Mouse (Mus musculus): ENCODE data around the gene Sf3a1. TPM values are rescaled to one million over a fixed set of nuclear protein-coding genes. Genes with fewer than 3 reads are reported as not detected.
"Not testable (repeated sequence)": the region's sequence is repeated elsewhere in the genome, so short reads cannot be mapped to it uniquely, and the experiment has no call there.

Gene Sf3a1
- 40.5 and 41.4 TPM in 2 replicates for polyA plus RNA-seq (2015; fragmentation: Nextera tagmentation; extraction: Ambion mirVana)

DNA sequence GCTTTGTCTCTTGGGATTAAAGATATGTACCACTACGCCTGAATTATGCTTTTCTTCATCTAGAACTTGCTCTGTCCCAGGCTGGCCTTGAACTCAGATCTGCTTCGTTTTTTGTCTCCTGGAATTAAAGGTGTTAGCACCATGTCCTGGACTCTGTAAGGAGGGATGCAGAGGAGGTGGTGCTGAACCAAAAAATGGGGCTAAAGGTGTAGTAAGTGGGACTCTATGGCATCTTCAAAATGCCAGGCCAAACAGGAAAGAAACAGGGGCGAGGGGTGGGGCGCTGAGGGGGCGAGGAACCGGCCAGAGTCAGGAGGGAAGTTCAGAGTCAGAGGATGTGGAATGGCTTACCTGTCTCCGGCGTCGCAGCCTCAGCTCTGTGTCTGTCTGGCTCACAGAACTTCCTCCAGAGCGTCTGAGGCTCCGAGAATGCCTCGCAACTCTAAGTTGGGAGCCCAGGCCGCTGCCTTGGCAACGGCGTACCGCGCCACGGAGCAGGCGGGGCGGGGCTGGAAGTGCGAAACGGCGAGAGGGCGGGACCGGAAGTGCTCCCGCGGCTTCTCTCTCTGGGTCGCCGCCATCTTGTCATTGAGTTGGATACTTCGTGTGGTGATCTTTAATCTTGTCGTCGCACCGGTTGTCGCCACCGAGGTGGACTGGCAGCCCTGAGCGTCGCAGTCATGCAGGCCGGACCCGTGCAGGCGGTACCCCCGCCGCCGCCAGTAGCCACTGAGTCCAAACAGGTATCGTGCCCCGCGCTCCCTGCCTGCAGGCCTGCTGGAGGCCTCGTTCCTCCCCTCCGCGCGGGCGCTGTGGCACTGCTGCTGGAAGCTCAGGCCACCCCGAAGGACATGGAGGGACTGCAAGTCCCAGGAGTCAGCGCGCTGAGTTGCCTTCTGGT is at the start of gene Sf3a1, which contains the start of gene Ccdc157:
TSS of gene Sf3a1 (plus strand) at position 543 of the 901 bp plus-strand sequence.
TSS of gene Ccdc157 (minus strand) at position 486 of the 901 bp plus-strand sequence.
- peak within 1 kb of the TSS; percentile 61 for H3K4me3 ChIP-seq (replicated peaks; ENCODE audit: low read length)
- H3K4me1 ChIP-seq (ENCODE audit: control insufficient read depth, insufficient read depth, low read length): peaks cover 19% of the 10 kb centered on the region
- 2% methylated on average over 54 of the region's 54 CpGs for WGBS
- H3K27ac ChIP-seq (ENCODE audit: low read length): peak within 1 kb of the TSS; percentile 89
- H3K27me3 ChIP-seq (ENCODE audit: control insufficient read depth, insufficient read depth, low read length): no peaks in the 10 kb centered on the region
- peak; percentile 96 for ATAC-seq (ENCODE audit: insufficient read depth, low FRiP score)
- peak within 1 kb of the TSS; percentile 88 for H3K9ac ChIP-seq (ENCODE audit: low read length)
- H3K9me3 ChIP-seq (replicated peaks; ENCODE audit: control insufficient read depth, low read length): no peaks in the 10 kb centered on the region
- H3K36me3 ChIP-seq (ENCODE audit: control insufficient read depth, insufficient read depth, low read length): peaks cover 9% of the 10 kb centered on the region; the same call in 1 of the 2 replicates
- peak within 1 kb of the TSS; percentile 94 for H3K4me2 ChIP-seq (ENCODE audit: low read depth, low read length)

DNA sequence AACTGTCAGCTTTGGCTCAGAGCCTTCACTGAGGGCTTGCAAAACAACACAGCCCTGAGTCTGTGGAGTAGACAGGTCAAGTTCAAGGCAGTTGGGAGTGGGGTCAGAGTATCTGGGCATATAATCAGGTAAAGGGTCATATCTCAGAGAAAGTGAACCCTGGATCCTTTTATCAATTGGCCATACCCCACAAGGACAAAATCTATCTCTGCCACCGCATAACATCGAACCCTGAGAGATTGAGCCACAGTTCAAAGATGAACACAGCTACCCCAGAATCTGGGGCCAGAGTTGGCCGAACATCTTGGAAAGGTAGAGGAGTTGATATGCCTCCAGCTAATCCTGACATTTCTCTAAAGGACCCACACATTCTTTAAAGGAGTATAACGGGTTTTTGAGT is 48.1 kb upstream of the Sf3a1 start:
- Histone ChIP-seq H3K4me3 (replicated peaks; ENCODE audit: low read length) (no peak overlapping the region), H3K9ac (ENCODE audit: low read length) (no peak overlapping the region), H3K27ac (ENCODE audit: low read length) (no peak overlapping the region), H3K27me3 (ENCODE audit: control insufficient read depth, insufficient read depth, low read length) (no peaks in the 10 kb centered on the region), H3K9me3 (replicated peaks; ENCODE audit: control insufficient read depth, low read length) (no peaks in the 10 kb centered on the region), H3K4me1 (ENCODE audit: control insufficient read depth, insufficient read depth, low read length) (no peaks in the 10 kb centered on the region), H3K4me2 (ENCODE audit: low read depth, low read length) (no peak overlapping the region), H3K36me3 (ENCODE audit: control insufficient read depth, insufficient read depth, low read length) (no peaks in the 10 kb centered on the region)
- WGBS: 90% methylated on average over 4 of the region's 4 CpGs
- ATAC-seq (ENCODE audit: insufficient read depth, low FRiP score): no peak

DNA sequence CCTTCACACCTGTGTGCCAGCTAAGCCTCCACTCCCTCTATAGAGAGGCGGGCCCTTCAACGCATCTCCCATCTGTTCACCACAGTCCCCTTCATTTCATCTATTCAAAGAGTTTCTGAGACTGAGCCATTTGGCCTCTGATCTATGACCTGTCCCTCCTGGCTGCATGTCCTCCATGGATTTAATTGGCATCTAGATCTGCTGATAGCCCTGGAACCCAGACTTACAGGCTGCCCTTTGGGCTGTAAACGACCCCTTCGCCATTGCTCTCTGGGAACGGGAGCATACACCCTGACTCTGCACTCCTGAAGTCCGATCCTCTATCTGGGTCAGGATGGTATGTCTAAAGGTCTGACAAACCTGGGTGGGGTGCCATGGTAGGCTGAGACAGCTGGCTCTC is 47.3 kb upstream of the Sf3a1 start:
- Histone ChIP-seq H3K4me3 (replicated peaks; ENCODE audit: low read length) (no peak overlapping the region), H3K9ac (ENCODE audit: low read length) (no peak overlapping the region), H3K27ac (ENCODE audit: low read length) (no peak overlapping the region), H3K9me3 (replicated peaks; ENCODE audit: control insufficient read depth, low read length) (no peaks in the 10 kb centered on the region), H3K4me2 (ENCODE audit: low read depth, low read length) (no peak overlapping the region), H3K4me1 (ENCODE audit: control insufficient read depth, insufficient read depth, low read length) (0 out of 2 replicates have a peak, but pooled peaks cover 6% of the 10 kb centered on the region), H3K27me3 (ENCODE audit: control insufficient read depth, insufficient read depth, low read length) (no peaks in the 10 kb centered on the region), H3K36me3 (ENCODE audit: control insufficient read depth, insufficient read depth, low read length) (no peaks in the 10 kb centered on the region)
- 81% methylated on average over 6 of the region's 6 CpGs for WGBS
- ATAC-seq (ENCODE audit: insufficient read depth, low FRiP score): no peak

DNA sequence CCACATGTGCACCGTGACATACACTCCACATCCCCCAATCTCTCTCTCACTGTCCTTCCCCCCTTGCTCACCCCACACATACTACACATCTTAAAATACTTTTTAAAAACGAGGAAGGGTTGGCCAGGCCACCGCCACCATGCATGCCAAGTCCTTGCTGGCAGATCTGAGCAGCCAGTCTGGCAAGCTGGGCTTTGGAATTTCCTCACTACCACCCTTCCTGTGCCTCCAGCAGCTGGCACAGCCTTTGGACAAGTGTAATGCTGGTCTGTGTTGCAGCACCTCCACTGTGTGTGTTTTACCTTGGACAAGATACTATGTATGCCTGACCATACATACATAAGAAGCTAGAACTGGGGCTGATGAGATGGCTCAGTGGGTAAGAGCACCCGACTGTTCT is 46.7 kb upstream of the Sf3a1 start:
- no peaks in the 10 kb centered on the region for H3K9me3 ChIP-seq (replicated peaks; ENCODE audit: control insufficient read depth, low read length)
- H3K27ac ChIP-seq (ENCODE audit: low read length): no peak overlapping the region
- H3K36me3 ChIP-seq (ENCODE audit: control insufficient read depth, insufficient read depth, low read length): no peaks in the 10 kb centered on the region
- H3K4me1 ChIP-seq (ENCODE audit: control insufficient read depth, insufficient read depth, low read length): 0 out of 2 replicates have a peak, but pooled peaks cover 10% of the 10 kb centered on the region
- H3K9ac ChIP-seq (ENCODE audit: low read length): no peak overlapping the region
- no peak overlapping the region for H3K4me2 ChIP-seq (ENCODE audit: low read depth, low read length)
- H3K27me3 ChIP-seq (ENCODE audit: control insufficient read depth, insufficient read depth, low read length): no peaks in the 10 kb centered on the region
- no peak overlapping the region for H3K4me3 ChIP-seq (replicated peaks; ENCODE audit: low read length)
- WGBS: 91% methylated on average over 4 of the region's 4 CpGs
- ATAC-seq (ENCODE audit: insufficient read depth, low FRiP score): no peak

DNA sequence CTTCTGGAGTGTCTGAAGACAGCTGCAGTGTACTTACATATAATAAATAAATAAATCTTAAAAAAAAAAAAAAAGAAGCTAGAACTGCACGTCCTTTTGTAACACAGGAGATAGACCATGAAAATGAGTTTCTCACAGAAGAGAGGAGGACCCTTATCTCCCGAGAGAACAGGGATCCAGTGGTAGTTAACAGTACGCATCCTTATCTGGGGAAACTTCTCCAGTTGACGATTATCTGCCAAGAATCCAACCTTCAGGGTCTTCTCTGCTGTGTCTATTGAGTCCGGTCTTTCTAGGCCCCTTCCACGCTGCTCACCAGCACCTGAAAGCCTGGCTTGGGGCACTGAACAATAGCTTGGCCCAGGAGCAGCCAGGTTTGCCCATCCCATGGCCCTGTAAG is 46.2 kb upstream of the Sf3a1 start:
- H3K27me3 ChIP-seq (ENCODE audit: control insufficient read depth, insufficient read depth, low read length): 0 out of 2 replicates have a peak, but pooled peaks cover 3% of the 10 kb centered on the region
- no peak overlapping the region for H3K27ac ChIP-seq (ENCODE audit: low read length)
- no peaks in the 10 kb centered on the region for H3K9me3 ChIP-seq (replicated peaks; ENCODE audit: control insufficient read depth, low read length)
- no peak overlapping the region for H3K4me2 ChIP-seq (ENCODE audit: low read depth, low read length)
- WGBS: 76% methylated on average over 6 of the region's 6 CpGs
- H3K4me3 ChIP-seq (replicated peaks; ENCODE audit: low read length): no peak overlapping the region
- H3K36me3 ChIP-seq (ENCODE audit: control insufficient read depth, insufficient read depth, low read length): no peaks in the 10 kb centered on the region
- no peak for ATAC-seq (ENCODE audit: insufficient read depth, low FRiP score)
- no peak overlapping the region for H3K9ac ChIP-seq (ENCODE audit: low read length)
- 0 out of 2 replicates have a peak, but pooled peaks cover 10% of the 10 kb centered on the region for H3K4me1 ChIP-seq (ENCODE audit: control insufficient read depth, insufficient read depth, low read length)

DNA sequence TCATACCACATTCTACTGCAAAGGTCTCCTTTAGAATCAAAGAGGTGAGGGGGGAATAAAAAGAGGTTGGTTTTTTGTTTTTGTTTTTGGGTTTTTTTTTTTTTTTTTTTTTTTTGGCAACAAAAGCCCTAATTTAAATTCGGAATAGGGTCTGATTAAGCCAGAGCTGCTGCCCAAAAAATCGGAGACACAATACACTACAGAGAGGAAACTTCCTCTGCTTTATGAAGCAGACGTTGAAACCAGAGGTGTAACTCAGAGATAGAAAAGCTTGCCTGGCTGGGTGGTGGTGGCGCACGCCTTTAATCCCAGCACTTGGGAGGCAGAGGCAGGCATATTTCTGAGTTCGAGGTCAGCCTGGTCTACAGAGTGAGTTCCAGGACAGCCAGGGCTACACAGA is 45.6 kb upstream of the Sf3a1 start:
- H3K4me3 ChIP-seq (replicated peaks; ENCODE audit: low read length); H3K27ac ChIP-seq (ENCODE audit: low read length); H3K4me2 ChIP-seq (ENCODE audit: low read depth, low read length); H3K4me1 ChIP-seq (ENCODE audit: control insufficient read depth, insufficient read depth, low read length); H3K9ac ChIP-seq (ENCODE audit: low read length); H3K36me3 ChIP-seq (ENCODE audit: control insufficient read depth, insufficient read depth, low read length); H3K9me3 ChIP-seq (replicated peaks; ENCODE audit: control insufficient read depth, low read length); ATAC-seq (ENCODE audit: insufficient read depth, low FRiP score); H3K27me3 ChIP-seq (ENCODE audit: control insufficient read depth, insufficient read depth, low read length): not testable (repeated sequence)
- WGBS: 79% methylated on average over 6 of the region's 6 CpGs

DNA sequence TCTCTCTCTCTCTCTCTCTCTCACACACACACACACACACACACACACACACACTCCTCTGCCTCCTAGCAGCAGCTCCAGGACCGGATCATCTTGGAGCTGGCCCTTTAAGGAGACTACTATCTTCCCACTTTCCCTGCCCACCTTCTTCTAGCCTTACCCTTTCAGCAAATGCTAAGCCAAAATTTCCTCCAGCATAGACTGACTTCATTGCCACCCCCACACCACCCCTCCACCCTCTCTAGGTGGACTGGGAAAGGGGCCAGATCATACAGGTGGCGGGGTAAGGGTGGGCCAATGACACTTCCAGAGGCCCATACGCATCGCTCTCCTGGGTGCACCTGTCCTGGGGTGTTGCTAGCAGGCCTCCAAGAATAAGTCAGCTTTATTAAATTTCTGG is 44.7 kb upstream of the Sf3a1 start:
- peaks cover 13% of the 10 kb centered on the region; the same call in 1 of the 2 replicates for H3K27me3 ChIP-seq (ENCODE audit: control insufficient read depth, insufficient read depth, low read length)
- no peak overlapping the region for H3K4me2 ChIP-seq (ENCODE audit: low read depth, low read length)
- no peaks in the 10 kb centered on the region for H3K9me3 ChIP-seq (replicated peaks; ENCODE audit: control insufficient read depth, low read length)
- WGBS: 90% methylated on average over 4 of the region's 4 CpGs
- no peak overlapping the region for H3K4me3 ChIP-seq (replicated peaks; ENCODE audit: low read length)
- no peaks in the 10 kb centered on the region for H3K36me3 ChIP-seq (ENCODE audit: control insufficient read depth, insufficient read depth, low read length)
- no peak for ATAC-seq (ENCODE audit: insufficient read depth, low FRiP score)
- H3K9ac ChIP-seq (ENCODE audit: low read length): no peak overlapping the region
- H3K4me1 ChIP-seq (ENCODE audit: control insufficient read depth, insufficient read depth, low read length): 0 out of 2 replicates have a peak, but pooled peaks cover 10% of the 10 kb centered on the region
- no peak overlapping the region for H3K27ac ChIP-seq (ENCODE audit: low read length)

DNA sequence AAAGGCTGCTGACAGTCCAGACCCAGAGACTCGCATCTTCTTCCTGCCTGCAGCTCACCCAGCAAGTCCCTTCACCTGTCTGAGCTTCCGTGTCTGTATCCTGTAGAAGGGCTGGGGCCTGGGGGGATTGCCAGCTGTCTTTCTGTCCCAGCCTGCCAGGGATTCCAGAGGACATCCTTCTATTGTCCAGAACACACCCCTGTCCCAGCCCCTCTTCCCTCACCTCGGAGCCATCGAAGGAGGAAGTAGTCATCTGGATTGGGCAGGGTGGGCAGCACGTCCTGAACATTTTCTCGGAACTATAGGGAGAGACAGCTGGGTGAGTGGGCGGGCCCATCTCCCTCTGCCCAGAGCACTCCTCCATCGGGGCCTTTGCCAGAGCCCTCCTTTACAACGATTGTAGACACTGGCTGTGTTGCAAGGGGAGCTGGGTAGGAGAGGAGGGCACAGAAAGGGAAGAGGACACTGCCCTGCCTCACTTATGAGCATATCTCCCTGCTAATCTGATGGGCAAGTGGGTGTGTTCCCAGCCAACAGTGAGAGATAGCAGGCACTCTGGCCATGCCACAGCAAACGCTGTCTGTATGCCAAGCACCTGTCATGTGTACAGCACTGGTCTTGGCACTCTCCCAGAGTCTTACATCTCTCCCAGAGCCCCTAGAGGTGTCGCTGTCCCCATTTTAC is 43.5 kb upstream of the Sf3a1 start:
- no peak for ATAC-seq (ENCODE audit: insufficient read depth, low FRiP score)
- Histone ChIP-seq H3K9ac (ENCODE audit: low read length) (no peak overlapping the region), H3K27ac (ENCODE audit: low read length) (no peak overlapping the region), H3K4me2 (ENCODE audit: low read depth, low read length) (no peak overlapping the region), H3K27me3 (ENCODE audit: control insufficient read depth, insufficient read depth, low read length) (peaks cover 13% of the 10 kb centered on the region; the same call in 1 of the 2 replicates), H3K4me3 (replicated peaks; ENCODE audit: low read length) (no peak overlapping the region), H3K9me3 (replicated peaks; ENCODE audit: control insufficient read depth, low read length) (no peaks in the 10 kb centered on the region), H3K36me3 (ENCODE audit: control insufficient read depth, insufficient read depth, low read length) (no peaks in the 10 kb centered on the region), H3K4me1 (ENCODE audit: control insufficient read depth, insufficient read depth, low read length) (0 out of 2 replicates have a peak, but pooled peaks cover 10% of the 10 kb centered on the region)
- WGBS: 47% methylated on average over 11 of the region's 11 CpGs

Data from stomach, embryonic 16.5 days (tissue).